Mouse (Mus musculus) liver, embryonic 15.5 days (tissue): ENCODE measurements at regions not wholly inside any gene's neighbourhood (a gene's known extent, or its start where the extent isn't known, plus 50 kb on each side); places are given as distances from the start of the nearest gene placed in this dataset.

ENCODE experiments used
- ATAC-seq: fragments of 200-750 bp; cut with Nextera tagmentation; 2 replicates; pipeline ENCODE4 v1.8.0; 2017; ENCODE audit warnings: moderate number of reproducible peaks, mild to moderate bottlenecking, moderate library complexity; ENCODE audit not compliant: insufficient read depth
- H3K27ac ChIP-seq: fragments of 300-500 bp; sonication (generic); replicated peaks from 2 replicates; pipeline ENCODE4 v1.5.1; 2015; ENCODE audit warnings: mild to moderate bottlenecking, inconsistent platforms
- H3K27me3 ChIP-seq: fragments of 300-500 bp; sonication (generic); 2 replicates; pipeline ENCODE4 v1.6.1; 2015; ENCODE audit warnings: mild to moderate bottlenecking, inconsistent platforms
- H3K36me3 ChIP-seq: fragments of 300-500 bp; sonication (generic); replicated peaks from 2 replicates; pipeline ENCODE4 v1.6.1; 2015; ENCODE audit warnings: moderate library complexity, mild to moderate bottlenecking, inconsistent platforms
- H3K4me1 ChIP-seq: fragments of 300-500 bp; sonication (generic); replicated peaks from 2 replicates; pipeline ENCODE4 v1.6.1; 2015; ENCODE audit warnings: inconsistent platforms
- H3K4me2 ChIP-seq: fragments of 300-500 bp; sonication (generic); 2 replicates; pipeline ENCODE4 v1.6.1; 2015; ENCODE audit warnings: moderate library complexity, mild to moderate bottlenecking, inconsistent platforms
- H3K4me3 ChIP-seq: fragments of 300-500 bp; sonication (generic); replicated peaks from 2 replicates; pipeline ENCODE4 v1.5.1; 2015; ENCODE audit warnings: mild to moderate bottlenecking, inconsistent platforms
- H3K9ac ChIP-seq: fragments of 300-500 bp; sonication (generic); 2 replicates; pipeline ENCODE4 v1.6.1; 2015; ENCODE audit warnings: moderate library complexity, mild to moderate bottlenecking, inconsistent platforms
- H3K9me3 ChIP-seq: fragments of 300-500 bp; sonication (generic); replicated peaks from 2 replicates; pipeline ENCODE4 v1.6.1; 2016; ENCODE audit warnings: inconsistent platforms
- WGBS: fragments of 180-500 bp; shearing (Covaris S2); methylation state at CpG from one replicate; pipeline ENCODE4 v1.1.7; 2015; ENCODE audit warnings: mixed read lengths; ENCODE audit not compliant: insufficient replicate concordance; 5-methylcytosine and 5-hydroxymethylcytosine counted together

GRCm38 (mm10) chr12:118650483-118651160, 195.5 kb upstream of the Sp8 start:
- 63% methylated on average over 4 of the region's 4 CpGs for WGBS
- Histone ChIP-seq H3K4me3 (no peak overlapping the region), H3K36me3 (no peaks in the 10 kb centered on the region), H3K4me1 (no peaks in the 10 kb centered on the region), H3K27me3 (no peaks in the 10 kb centered on the region), H3K9ac (no peak overlapping the region), H3K9me3 (no peaks in the 10 kb centered on the region), H3K27ac (no peak overlapping the region), H3K4me2 (no peak overlapping the region)
- no peak for ATAC-seq

GRCm38 (mm10) chr12:118649323-118649973, 196.7 kb upstream of the Sp8 start:
- H3K4me2 ChIP-seq = no peak overlapping the region
- no peaks in the 10 kb centered on the region for H3K36me3 ChIP-seq
- ATAC-seq = no peak
- 55% methylated on average over 3 of the region's 3 CpGs for WGBS
- H3K4me1 ChIP-seq = no peaks in the 10 kb centered on the region
- no peak overlapping the region for H3K9ac ChIP-seq
- H3K27ac ChIP-seq = no peak overlapping the region
- no peaks in the 10 kb centered on the region for H3K27me3 ChIP-seq
- no peak overlapping the region for H3K4me3 ChIP-seq
- no peaks in the 10 kb centered on the region for H3K9me3 ChIP-seq

- no peak overlapping the region for H3K4me2 ChIP-seq
- ATAC-seq = no peak
- H3K36me3 ChIP-seq = no peaks in the 10 kb centered on the region
- no peaks in the 10 kb centered on the region for H3K9me3 ChIP-seq
- H3K4me1 ChIP-seq = no peaks in the 10 kb centered on the region
- H3K4me3 ChIP-seq = no peak overlapping the region
- H3K27me3 ChIP-seq = no peaks in the 10 kb centered on the region
- no peak overlapping the region for H3K9ac ChIP-seq
- no peak overlapping the region for H3K27ac ChIP-seq
Measured at GRCm38 (mm10) chr12:118648673-118649072, 197.5 kb upstream of the Sp8 start.

GRCm38 (mm10) chr12:118647270-118648042, 198.7 kb upstream of the Sp8 start:
- no peaks in the 10 kb centered on the region for H3K36me3 ChIP-seq
- no peak for ATAC-seq
- no peak overlapping the region for H3K27ac ChIP-seq
- no peak overlapping the region for H3K4me2 ChIP-seq
- 61% methylated on average over 12 of the region's 12 CpGs for WGBS
- H3K9me3 ChIP-seq = no peaks in the 10 kb centered on the region
- no peaks in the 10 kb centered on the region for H3K27me3 ChIP-seq
- no peak overlapping the region for H3K9ac ChIP-seq
- H3K4me1 ChIP-seq = no peaks in the 10 kb centered on the region
- no peak overlapping the region for H3K4me3 ChIP-seq

GRCm38 (mm10) chr12:118640925-118641324, 205.2 kb upstream of the Sp8 start:
- H3K36me3 ChIP-seq = no peaks in the 10 kb centered on the region
- 38% methylated on average over 3 of the region's 3 CpGs for WGBS
- no peak overlapping the region for H3K4me3 ChIP-seq
- no peaks in the 10 kb centered on the region for H3K4me1 ChIP-seq
- H3K4me2 ChIP-seq = no peak overlapping the region
- H3K27me3 ChIP-seq = no peaks in the 10 kb centered on the region
- no peak overlapping the region for H3K27ac ChIP-seq
- 0 out of 2 replicates have a peak, but pooled peaks have one; percentile 31 for ATAC-seq
- H3K9ac ChIP-seq = no peak overlapping the region
- no peaks in the 10 kb centered on the region for H3K9me3 ChIP-seq

- Histone ChIP-seq H3K27me3 (no peaks in the 10 kb centered on the region), H3K4me3 (no peak overlapping the region), H3K4me1 (no peaks in the 10 kb centered on the region), H3K9ac (no peak overlapping the region), H3K9me3 (no peaks in the 10 kb centered on the region), H3K27ac (no peak overlapping the region), H3K4me2 (no peak overlapping the region), H3K36me3 (no peaks in the 10 kb centered on the region)
- WGBS = 41% methylated on average over 4 of the region's 4 CpGs
- ATAC-seq = no peak
Measured at GRCm38 (mm10) chr12:118637214-118637613, 208.9 kb upstream of the Sp8 start.

GRCm38 (mm10) chr12:118635456-118635855, 210.7 kb upstream of the Sp8 start:
- no peaks in the 10 kb centered on the region for H3K36me3 ChIP-seq
- H3K27me3 ChIP-seq = no peaks in the 10 kb centered on the region
- no peak for ATAC-seq
- no peak overlapping the region for H3K4me3 ChIP-seq
- no peak overlapping the region for H3K4me2 ChIP-seq
- no peaks in the 10 kb centered on the region for H3K4me1 ChIP-seq
- H3K27ac ChIP-seq = no peak overlapping the region
- WGBS = 24% methylated on average over 1 of the region's 1 CpGs
- H3K9ac ChIP-seq = no peak overlapping the region
- no peaks in the 10 kb centered on the region for H3K9me3 ChIP-seq

- no peak for ATAC-seq
- Histone ChIP-seq H3K27ac (no peak overlapping the region), H3K4me1 (no peaks in the 10 kb centered on the region), H3K36me3 (no peaks in the 10 kb centered on the region), H3K4me3 (no peak overlapping the region), H3K9me3 (no peaks in the 10 kb centered on the region), H3K9ac (no peak overlapping the region), H3K27me3 (no peaks in the 10 kb centered on the region), H3K4me2 (no peak overlapping the region)
- 34% methylated on average over 1 of the region's 1 CpGs for WGBS
Measured at GRCm38 (mm10) chr12:118630373-118630772, 215.8 kb upstream of the Sp8 start.

GRCm38 (mm10) chr12:118621697-118622485, 224.2 kb upstream of the Sp8 start:
- H3K4me2 ChIP-seq = no peak overlapping the region
- no peak overlapping the region for H3K4me3 ChIP-seq
- no peaks in the 10 kb centered on the region for H3K27me3 ChIP-seq
- H3K27ac ChIP-seq = no peak overlapping the region
- H3K36me3 ChIP-seq = no peaks in the 10 kb centered on the region
- H3K9ac ChIP-seq = no peak overlapping the region
- no peaks in the 10 kb centered on the region for H3K4me1 ChIP-seq
- no peaks in the 10 kb centered on the region for H3K9me3 ChIP-seq
- ATAC-seq = no peak
- 59% methylated on average over 1 of the region's 1 CpGs for WGBS

- Histone ChIP-seq H3K4me2 (no peak overlapping the region), H3K9ac (no peak overlapping the region), H3K9me3 (no peaks in the 10 kb centered on the region), H3K36me3 (no peaks in the 10 kb centered on the region), H3K27me3 (no peaks in the 10 kb centered on the region), H3K27ac (no peak overlapping the region), H3K4me3 (no peak overlapping the region), H3K4me1 (no peaks in the 10 kb centered on the region)
- 42% methylated on average over 5 of the region's 5 CpGs for WGBS
- peak; percentile 47 for ATAC-seq
Measured at GRCm38 (mm10) chr12:118620847-118621636, 225.1 kb upstream of the Sp8 start.
